Mouse (Mus musculus): Measurements from ENCODE around the gene Prrg3. TPM values are rescaled to one million over a fixed set of nuclear protein-coding genes. Genes with fewer than 3 reads are reported as not detected.
"Not testable (repeated sequence)": the region's sequence is repeated elsewhere in the genome, so short reads cannot be mapped to it uniquely, and the experiment has no call there.

Gene Prrg3
- polyA plus RNA-seq, 1 experiment from 2014 or later, result 4.1 TPM

DNA sequence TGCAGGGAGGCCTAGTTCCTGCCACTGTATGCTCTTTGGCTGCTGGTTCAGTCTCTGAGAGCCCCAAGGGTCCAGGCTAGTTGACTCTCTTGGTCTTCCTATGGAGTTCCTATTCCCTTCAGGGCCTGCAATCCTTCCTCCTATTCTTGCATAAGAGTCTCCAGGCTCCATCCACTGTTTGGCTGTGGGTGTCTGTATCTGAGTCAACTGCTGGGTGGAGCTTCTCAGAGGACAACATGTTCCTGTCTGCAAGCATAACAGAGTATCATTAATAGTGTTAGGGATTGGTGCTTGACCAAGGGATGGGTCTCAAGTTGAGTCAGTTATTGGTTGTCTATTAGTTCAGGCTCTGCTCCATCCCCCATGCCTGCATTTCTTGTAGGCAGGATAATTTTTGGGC, 15.3 kb downstream of the Prrg3 start:
- DNase-seq (ENCODE audit: low spot score); H3K4me2 ChIP-seq; ATAC-seq (replicated peaks; ENCODE audit: low FRiP score); H3K36me3 ChIP-seq (ENCODE audit: control insufficient read depth, insufficient read depth, low read length); H3K4me3 ChIP-seq (ENCODE audit: low read depth, low read length); H3K27ac ChIP-seq (ENCODE audit: low read depth, low read length); H3K9ac ChIP-seq (ENCODE audit: low read depth, low read length); H3K4me1 ChIP-seq (replicated peaks; ENCODE audit: control insufficient read depth, insufficient read depth, low read length); H3K27me3 ChIP-seq (replicated peaks; ENCODE audit: control insufficient read depth, insufficient read depth, low read length); H3K9me3 ChIP-seq (ENCODE audit: control insufficient read depth, low read length): not testable (repeated sequence)

DNA sequence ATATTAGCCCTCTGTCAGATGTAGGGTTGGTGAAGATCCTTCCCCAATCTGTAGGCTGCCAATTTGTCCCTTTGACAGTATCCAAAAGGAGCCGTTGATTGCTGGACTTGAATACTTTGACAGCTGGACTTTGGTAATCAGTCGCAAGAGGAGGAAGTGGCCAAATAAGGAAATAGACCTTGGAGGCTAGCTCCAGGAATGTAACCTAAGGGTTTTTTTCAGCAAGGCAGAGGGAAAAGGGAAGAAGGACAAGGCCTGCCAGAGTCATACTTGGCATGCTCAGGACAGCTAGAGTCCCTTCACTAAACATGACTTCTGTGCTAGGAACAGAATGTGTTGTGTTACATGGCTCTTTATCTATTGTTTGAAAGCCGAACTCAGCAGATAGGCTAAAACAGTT, 18.0 kb downstream of the Prrg3 start:
- WGBS, result 67% methylated on average over 3 of the region's 3 CpGs
- Histone ChIP-seq H3K4me2 (no peak overlapping the region), H3K27me3 (replicated peaks; ENCODE audit: control insufficient read depth, insufficient read depth, low read length) (peaks cover 2% of the 10 kb centered on the region; the same call in 1 of the 2 replicates), H3K27ac (ENCODE audit: low read depth, low read length) (no peak overlapping the region), H3K4me3 (ENCODE audit: low read depth, low read length) (no peak overlapping the region), H3K4me1 (replicated peaks; ENCODE audit: control insufficient read depth, insufficient read depth, low read length) (no peaks in the 10 kb centered on the region), H3K9me3 (ENCODE audit: control insufficient read depth, low read length) (no peaks in the 10 kb centered on the region), H3K9ac (ENCODE audit: low read depth, low read length) (no peak overlapping the region), H3K36me3 (ENCODE audit: control insufficient read depth, insufficient read depth, low read length) (no peaks in the 10 kb centered on the region)
- ATAC-seq (replicated peaks; ENCODE audit: low FRiP score), result no peak
- no peak for DNase-seq (ENCODE audit: low spot score)

DNA sequence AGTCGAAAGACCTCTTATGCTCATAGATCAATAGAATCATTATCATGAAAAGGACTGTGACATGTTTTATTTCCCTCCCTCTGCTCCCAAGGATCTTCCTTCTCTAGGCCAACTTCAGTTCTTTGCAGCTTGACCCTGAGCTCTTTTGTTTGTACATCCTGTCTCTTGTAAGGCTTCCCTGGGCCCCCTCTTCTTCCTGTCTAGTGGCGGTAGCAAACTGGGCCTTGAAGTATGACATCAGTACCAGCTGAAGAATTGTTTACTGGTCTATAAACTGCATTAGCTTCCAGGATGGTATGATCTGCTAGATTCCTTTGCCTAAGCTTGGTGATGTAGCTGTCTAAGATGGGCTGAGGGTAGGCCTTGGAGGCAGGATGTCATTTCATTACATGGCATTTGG, 18.9 kb downstream of the Prrg3 start:
- no peak overlapping the region for H3K4me2 ChIP-seq
- H3K4me1 ChIP-seq (replicated peaks; ENCODE audit: control insufficient read depth, insufficient read depth, low read length), result no peaks in the 10 kb centered on the region
- H3K4me3 ChIP-seq (ENCODE audit: low read depth, low read length), result no peak overlapping the region
- no peak overlapping the region for H3K27ac ChIP-seq (ENCODE audit: low read depth, low read length)
- H3K9ac ChIP-seq (ENCODE audit: low read depth, low read length), result no peak overlapping the region
- H3K36me3 ChIP-seq (ENCODE audit: control insufficient read depth, insufficient read depth, low read length), result no peaks in the 10 kb centered on the region
- peaks cover 2% of the 10 kb centered on the region; the same call in 1 of the 2 replicates for H3K27me3 ChIP-seq (replicated peaks; ENCODE audit: control insufficient read depth, insufficient read depth, low read length)
- no peaks in the 10 kb centered on the region for H3K9me3 ChIP-seq (ENCODE audit: control insufficient read depth, low read length)
- ATAC-seq (replicated peaks; ENCODE audit: low FRiP score) (no peak), DNase-seq (ENCODE audit: low spot score) (no peak)
- 66% methylated on average over 2 of the region's 2 CpGs for WGBS

DNA sequence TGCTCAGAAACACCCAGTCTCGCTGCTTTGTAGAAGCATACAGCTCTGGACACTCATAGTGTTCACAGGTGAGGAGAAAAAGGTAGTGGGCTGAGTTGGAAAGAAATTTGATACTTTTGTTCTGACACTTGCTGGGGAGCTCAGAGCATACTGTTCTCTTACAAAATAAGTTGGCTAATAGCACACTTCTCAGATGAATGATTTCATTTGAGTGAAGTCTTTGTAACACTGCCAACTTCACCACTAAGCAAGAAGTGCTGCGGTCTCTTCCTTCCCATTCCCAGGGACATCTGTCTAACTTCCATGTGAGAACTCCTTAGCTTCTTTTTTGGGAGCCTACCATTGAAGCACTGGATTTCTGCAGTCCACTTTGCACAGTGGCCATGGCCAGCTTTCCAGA, 20.8 kb downstream of the Prrg3 start:
- Histone ChIP-seq H3K4me1 (replicated peaks; ENCODE audit: control insufficient read depth, insufficient read depth, low read length) (no peaks in the 10 kb centered on the region), H3K4me2 (no peak overlapping the region), H3K27ac (ENCODE audit: low read depth, low read length) (no peak overlapping the region), H3K9me3 (ENCODE audit: control insufficient read depth, low read length) (no peaks in the 10 kb centered on the region), H3K36me3 (ENCODE audit: control insufficient read depth, insufficient read depth, low read length) (no peaks in the 10 kb centered on the region), H3K4me3 (ENCODE audit: low read depth, low read length) (no peak overlapping the region), H3K9ac (ENCODE audit: low read depth, low read length) (no peak overlapping the region), H3K27me3 (replicated peaks; ENCODE audit: control insufficient read depth, insufficient read depth, low read length) (peaks cover 2% of the 10 kb centered on the region; the same call in 1 of the 2 replicates)
- DNase-seq (ENCODE audit: low spot score) (no peak), ATAC-seq (replicated peaks; ENCODE audit: low FRiP score) (no peak)
- 69% methylated on average over 2 of the region's 2 CpGs for WGBS

DNA sequence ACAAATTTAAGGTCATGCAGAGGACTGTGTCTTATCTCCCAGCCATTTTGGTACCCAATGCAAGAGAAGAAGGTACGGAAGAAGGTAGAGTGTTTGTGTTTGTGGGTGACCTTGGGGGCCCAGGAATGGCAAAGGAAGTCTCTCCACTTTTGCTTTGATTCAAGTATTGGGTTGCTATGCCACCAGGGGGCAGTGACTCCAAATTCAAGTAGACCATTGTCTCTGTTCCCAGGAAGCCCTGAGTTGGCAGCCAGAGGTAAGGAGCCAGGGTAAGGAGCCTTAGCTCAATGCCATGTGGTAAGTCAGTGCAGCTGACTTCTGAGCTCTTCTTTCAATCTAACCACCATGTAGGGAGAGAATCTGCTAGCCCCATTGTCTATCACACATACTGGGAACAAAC, 21.4 kb downstream of the Prrg3 start:
- no peaks in the 10 kb centered on the region for H3K36me3 ChIP-seq (ENCODE audit: control insufficient read depth, insufficient read depth, low read length)
- peaks cover 2% of the 10 kb centered on the region for H3K27me3 ChIP-seq (replicated peaks; ENCODE audit: control insufficient read depth, insufficient read depth, low read length)
- no peak overlapping the region for H3K9ac ChIP-seq (ENCODE audit: low read depth, low read length)
- no peak overlapping the region for H3K4me2 ChIP-seq
- H3K9me3 ChIP-seq (ENCODE audit: control insufficient read depth, low read length), result no peaks in the 10 kb centered on the region
- ATAC-seq (replicated peaks; ENCODE audit: low FRiP score), result no peak
- no peak for DNase-seq (ENCODE audit: low spot score)
- WGBS, result 71% methylated on average over 1 of the region's 1 CpGs
- H3K4me1 ChIP-seq (replicated peaks; ENCODE audit: control insufficient read depth, insufficient read depth, low read length), result no peaks in the 10 kb centered on the region
- no peak overlapping the region for H3K27ac ChIP-seq (ENCODE audit: low read depth, low read length)
- H3K4me3 ChIP-seq (ENCODE audit: low read depth, low read length), result no peak overlapping the region

DNA sequence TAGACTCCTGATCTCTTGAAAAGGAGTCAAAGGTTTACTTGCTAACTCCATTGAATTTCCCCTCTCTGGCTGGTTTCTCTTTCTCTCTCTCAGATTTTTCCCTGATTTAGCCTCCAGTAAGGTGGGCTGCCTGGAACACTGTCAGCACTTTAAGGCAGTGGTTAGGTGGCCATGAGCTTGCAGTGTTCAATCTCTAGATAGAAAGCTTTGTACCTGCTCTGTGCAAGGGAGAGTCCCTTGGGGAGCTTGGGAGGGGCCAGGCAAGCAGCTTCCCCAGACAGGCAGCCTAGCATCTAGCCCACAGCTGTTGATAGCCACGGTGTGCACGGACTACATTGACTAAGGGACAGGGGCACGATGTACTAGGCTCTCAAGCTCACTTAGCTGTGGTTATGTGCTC, 29.1 kb downstream of the Prrg3 start, which contains the start of gene Cnga2:
TSS of gene Cnga2 (plus strand) at position 301 of the 400 bp plus-strand sequence.
- Histone ChIP-seq H3K27ac (ENCODE audit: low read depth, low read length) (no peak within 1 kb of the TSS), H3K36me3 (ENCODE audit: control insufficient read depth, insufficient read depth, low read length) (no peaks in the 10 kb centered on the region)

DNA sequence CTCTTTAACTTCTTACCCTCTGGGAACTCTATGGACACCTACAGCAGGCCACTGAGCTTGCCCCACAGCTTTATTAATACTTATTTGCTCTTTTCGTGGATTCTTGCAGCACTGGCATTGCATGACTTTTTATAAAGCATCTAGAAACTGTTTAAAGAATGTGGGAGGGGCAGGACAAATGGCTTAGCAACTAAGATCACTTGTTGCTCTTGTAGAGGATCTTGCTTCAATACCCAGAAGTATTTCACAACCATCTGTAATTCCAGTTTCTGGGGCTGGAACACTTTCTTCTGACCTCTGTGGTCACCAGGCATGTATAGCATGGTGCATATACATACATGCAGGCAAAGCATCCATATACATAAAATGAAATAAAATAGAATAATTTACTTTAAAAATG, 33.5 kb downstream of the Prrg3 start:
- H3K9ac ChIP-seq (ENCODE audit: low read depth, low read length), result no peak overlapping the region
- no peak overlapping the region for H3K4me3 ChIP-seq (ENCODE audit: low read depth, low read length)
- no peak overlapping the region for H3K27ac ChIP-seq (ENCODE audit: low read depth, low read length)
- no peaks in the 10 kb centered on the region for H3K36me3 ChIP-seq (ENCODE audit: control insufficient read depth, insufficient read depth, low read length)
- no peak for DNase-seq (ENCODE audit: low spot score)
- no peaks in the 10 kb centered on the region for H3K9me3 ChIP-seq (ENCODE audit: control insufficient read depth, low read length)
- 0 out of 2 replicates have a peak, but pooled peaks cover 6% of the 10 kb centered on the region for H3K27me3 ChIP-seq (replicated peaks; ENCODE audit: control insufficient read depth, insufficient read depth, low read length)
- ATAC-seq (replicated peaks; ENCODE audit: low FRiP score), result no peak
- WGBS, result 41% methylated on average over 1 of the region's 1 CpGs
- H3K4me2 ChIP-seq, result no peak overlapping the region
- no peaks in the 10 kb centered on the region for H3K4me1 ChIP-seq (replicated peaks; ENCODE audit: control insufficient read depth, insufficient read depth, low read length)

More for the DNA sequence above, 29.1 kb downstream of the Prrg3 start, which contains the start of gene Cnga2:
- WGBS, result 83% methylated on average over 3 of the region's 3 CpGs
- no peak for ATAC-seq (replicated peaks; ENCODE audit: low FRiP score)
- H3K9ac ChIP-seq (ENCODE audit: low read depth, low read length), result no peak within 1 kb of the TSS
- DNase-seq (ENCODE audit: low spot score), result no peak
- H3K27me3 ChIP-seq (replicated peaks; ENCODE audit: control insufficient read depth, insufficient read depth, low read length), result peaks cover 6% of the 10 kb centered on the region
- no peaks in the 10 kb centered on the region for H3K4me1 ChIP-seq (replicated peaks; ENCODE audit: control insufficient read depth, insufficient read depth, low read length)
- no peak within 1 kb of the TSS for H3K4me3 ChIP-seq (ENCODE audit: low read depth, low read length)
- no peak within 1 kb of the TSS for H3K4me2 ChIP-seq
- no peaks in the 10 kb centered on the region for H3K9me3 ChIP-seq (ENCODE audit: control insufficient read depth, low read length)

DNA sequence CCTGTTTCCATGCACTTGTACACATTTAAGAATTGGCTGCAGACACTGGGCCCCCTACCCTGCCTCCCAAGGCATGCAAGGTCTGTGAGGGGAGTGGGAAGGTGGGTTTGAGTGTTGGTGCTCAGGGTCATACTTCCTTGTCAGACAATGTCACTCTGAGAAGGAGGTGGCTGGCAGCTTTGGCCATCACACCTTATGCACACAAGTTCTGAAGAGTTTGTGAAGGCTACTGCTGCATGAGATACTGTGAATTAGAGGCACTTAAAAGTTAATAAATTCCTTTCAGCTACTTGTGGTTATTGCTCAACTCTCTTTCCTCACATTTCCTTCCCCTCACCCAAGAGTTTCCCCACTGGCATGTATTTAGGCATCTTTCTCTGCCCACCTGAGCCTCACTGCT, 47.5 kb downstream of the Prrg3 start:
- H3K4me2 ChIP-seq, result no peak overlapping the region
- H3K9me3 ChIP-seq (ENCODE audit: control insufficient read depth, low read length), result no peaks in the 10 kb centered on the region
- DNase-seq (ENCODE audit: low spot score) (no peak), ATAC-seq (replicated peaks; ENCODE audit: low FRiP score) (no peak)
- no peak overlapping the region for H3K27ac ChIP-seq (ENCODE audit: low read depth, low read length)
- no peak overlapping the region for H3K9ac ChIP-seq (ENCODE audit: low read depth, low read length)
- H3K27me3 ChIP-seq (replicated peaks; ENCODE audit: control insufficient read depth, insufficient read depth, low read length), result no peaks in the 10 kb centered on the region; the same call in 1 of the 2 replicates
- H3K4me3 ChIP-seq (ENCODE audit: low read depth, low read length), result no peak overlapping the region
- no peaks in the 10 kb centered on the region for H3K4me1 ChIP-seq (replicated peaks; ENCODE audit: control insufficient read depth, insufficient read depth, low read length)
- no peaks in the 10 kb centered on the region for H3K36me3 ChIP-seq (ENCODE audit: control insufficient read depth, insufficient read depth, low read length)

DNA sequence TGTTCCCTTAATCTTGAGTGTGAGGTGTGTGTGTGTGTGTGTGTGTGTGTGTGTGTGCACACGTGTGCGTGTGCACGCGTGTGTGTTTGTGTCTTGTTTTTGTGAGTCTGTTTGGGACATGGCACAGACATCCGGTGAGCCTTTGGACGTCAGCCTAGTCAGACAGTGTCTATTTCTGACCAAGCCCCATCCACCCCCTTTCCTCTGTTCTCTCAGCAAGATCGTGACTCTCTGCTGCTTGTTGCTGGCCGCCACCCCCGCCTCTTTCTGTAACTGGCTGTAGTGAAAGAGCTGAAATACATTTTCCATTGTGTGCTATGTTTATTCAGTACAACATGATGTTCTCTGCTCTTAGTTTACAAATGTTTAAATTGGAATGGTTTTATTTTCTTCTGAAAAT, 49.8 kb downstream of the Prrg3 start:
- no peak overlapping the region for H3K4me3 ChIP-seq (ENCODE audit: low read depth, low read length)
- no peak for ATAC-seq (replicated peaks; ENCODE audit: low FRiP score)
- no peaks in the 10 kb centered on the region for H3K4me1 ChIP-seq (replicated peaks; ENCODE audit: control insufficient read depth, insufficient read depth, low read length)
- H3K9ac ChIP-seq (ENCODE audit: low read depth, low read length), result no peak overlapping the region
- no peaks in the 10 kb centered on the region; the same call in 1 of the 2 replicates for H3K27me3 ChIP-seq (replicated peaks; ENCODE audit: control insufficient read depth, insufficient read depth, low read length)
- no peaks in the 10 kb centered on the region for H3K9me3 ChIP-seq (ENCODE audit: control insufficient read depth, low read length)
- DNase-seq (ENCODE audit: low spot score), result no peak
- WGBS, result 60% methylated on average over 9 of the region's 9 CpGs
- no peaks in the 10 kb centered on the region for H3K36me3 ChIP-seq (ENCODE audit: control insufficient read depth, insufficient read depth, low read length)
- H3K27ac ChIP-seq (ENCODE audit: low read depth, low read length), result no peak overlapping the region
- no peak overlapping the region for H3K4me2 ChIP-seq
